1 mouse cellular context compared by ENCODE assay signal in the genomic region with DNA sequence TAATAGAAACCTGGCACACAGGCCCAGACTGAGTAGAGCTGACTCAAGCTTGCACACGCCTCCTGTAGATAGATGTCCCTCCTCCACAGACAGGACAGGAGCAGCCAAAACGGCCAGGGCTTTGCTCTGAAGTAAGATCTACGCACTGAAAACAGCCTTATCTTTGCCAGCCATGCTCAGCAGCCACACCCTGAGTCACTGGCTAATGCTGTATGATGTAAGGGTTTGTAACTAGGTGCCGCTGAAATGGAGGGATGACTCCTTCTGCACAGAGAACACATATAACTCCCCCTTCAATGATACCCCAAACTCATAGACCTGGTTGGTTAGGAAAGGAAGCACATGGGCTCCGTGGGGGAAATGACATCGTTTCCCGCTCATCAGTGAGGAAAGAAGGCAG.
A peak's percentile ranks its signal among the peaks of the same experiment; 100 is the strongest.
TF ChIP-seq lines count a peak whose summit lies in the region.

No protein-coding gene starts in this region.

TF ChIP-seq in MEL, 35 proteins besides CTCF, POLR2A, EP300 and RAD21 (continued from another document):
- TF ChIP-seq GATA1 (IDR thresholded peaks at IDR 0.05; ENCODE audit: low read depth, low read length), result peak; percentile 97
- TF ChIP-seq HCFC1 (IDR thresholded peaks at IDR 0.05; ENCODE audit: low read depth, low read length), result peak; percentile 61; the same call in 1 of the 2 replicates
- TF ChIP-seq MAZ (IDR thresholded peaks at IDR 0.05; ENCODE audit: low read depth, low read length), result 0 out of 2 replicates have a peak, but pooled peaks have one; percentile 45
- peak; percentile 30; the same call in 1 of the 2 replicates for TF ChIP-seq NRF1 (IDR thresholded peaks at IDR 0.05; ENCODE audit: insufficient read depth, low read depth, low read length, poor library complexity, severe bottlenecking)
- peak; percentile 91 for TF ChIP-seq SIN3A (IDR thresholded peaks at IDR 0.05; ENCODE audit: low read length)
